8 mouse cellular contexts compared by ENCODE assay signal in the genomic region with DNA sequence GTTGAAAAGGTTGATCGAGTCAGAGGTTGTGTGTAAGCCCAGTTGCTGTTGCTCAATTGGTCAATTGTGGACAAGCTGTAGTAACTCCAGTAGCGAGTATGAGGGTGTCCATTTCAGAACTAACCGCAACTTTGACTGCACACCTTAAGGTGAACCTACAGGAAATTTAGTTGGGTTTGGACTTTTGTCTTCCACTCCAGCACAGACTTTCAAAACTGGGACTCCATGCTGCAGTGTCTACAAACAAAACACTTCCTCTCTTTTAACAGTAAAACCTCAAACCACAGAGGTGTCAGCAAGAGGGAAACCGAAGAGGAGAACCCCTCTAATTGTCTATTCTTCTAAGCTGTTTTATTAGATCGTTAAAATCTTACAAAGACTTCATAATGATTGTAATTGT. TPM values are rescaled to one million over a fixed set of nuclear protein-coding genes. Genes with fewer than 3 reads are reported as not detected.
DNase-seq lines count a peak whose midpoint lies in the region; ATAC-seq and TF ChIP-seq lines count a peak whose summit lies in the region.

No protein-coding gene starts in this region.

- 0 out of 2 replicates have a peak, but pooled peaks cover 10% of the 10 kb centered on the region for H3K4me1 ChIP-seq in lung, embryonic 14.5 days (ENCODE audit: insufficient read depth)
- H3K4me1 ChIP-seq in brown adipose tissue, adult 24 weeks (ENCODE audit: control insufficient read depth, insufficient read depth, insufficient read length, low read length), result peaks cover 28% of the 10 kb centered on the region
- H3K4me1 ChIP-seq in intestine, embryonic 14.5 days (replicated peaks; ENCODE audit: control insufficient read depth, insufficient read depth, low read length), result peaks cover 22% of the 10 kb centered on the region

- no peak for DNase-seq in lung, embryonic 14.5 days
- DNase-seq in lung, postnatal 4 days, result no peak
- DNase-seq in intestine, embryonic 14.5 days (ENCODE audit: low spot score), result no peak
- DNase-seq in natural killer cell, adult 2 months (ENCODE audit: low spot score in 2 of 2), result peak; percentile 30 to 45
- DNase-seq in kidney, adult 11 months, result no peak
- no peak for DNase-seq in frontal cortex, postnatal 36 days (ENCODE audit: low spot score in 2 of 2)
- DNase-seq in cerebellum, adult 11 months, result no peak

- ATAC-seq in lung, embryonic 14.5 days (ENCODE audit: insufficient read depth), result no peak
- ATAC-seq in intestine, embryonic 14.5 days (replicated peaks; ENCODE audit: low FRiP score, low TSS enrichment, low read depth), result no peak

- 37% methylated on average over 5 of the region's 5 CpGs for WGBS in lung, embryonic 14.5 days
- 57% methylated on average over 5 of the region's 5 CpGs for WGBS in intestine, embryonic 14.5 days

- H3K9ac ChIP-seq in lung, embryonic 14.5 days, result peak overlapping the region; percentile 98
- peak overlapping the region; percentile 99 for H3K9ac ChIP-seq in intestine, embryonic 14.5 days (ENCODE audit: low read length)

- H3K9me3 ChIP-seq in lung, embryonic 14.5 days (ENCODE audit: low read depth, low read length), result no peaks in the 10 kb centered on the region
- H3K9me3 ChIP-seq in intestine, embryonic 14.5 days (ENCODE audit: control insufficient read depth, low read length), result no peaks in the 10 kb centered on the region

- peaks cover 9% of the 10 kb centered on the region; the same call in 1 of the 2 replicates for H3K36me3 ChIP-seq in lung, embryonic 14.5 days (ENCODE audit: insufficient read depth)
- peaks cover 11% of the 10 kb centered on the region; the same call in 1 of the 2 replicates for H3K36me3 ChIP-seq in intestine, embryonic 14.5 days (ENCODE audit: control insufficient read depth, insufficient read depth, low read length)

- H3K27me3 ChIP-seq in lung, embryonic 14.5 days (ENCODE audit: insufficient read depth, low read length), result no peaks in the 10 kb centered on the region
- H3K27me3 ChIP-seq in intestine, embryonic 14.5 days (replicated peaks; ENCODE audit: control insufficient read depth, insufficient read depth, low read length), result no peaks in the 10 kb centered on the region

- no peak overlapping the region for H3K27ac ChIP-seq in lung, embryonic 14.5 days (ENCODE audit: low read depth)
- no peak overlapping the region for H3K27ac ChIP-seq in brown adipose tissue, adult 24 weeks (replicated peaks; ENCODE audit: low read depth, low read length)
- no peak overlapping the region for H3K27ac ChIP-seq in intestine, embryonic 14.5 days (ENCODE audit: low read depth)

- H3K4me2 ChIP-seq in lung, embryonic 14.5 days, result peak overlapping the region; percentile 89
- H3K4me2 ChIP-seq in intestine, embryonic 14.5 days (ENCODE audit: low read length), result peak overlapping the region; percentile 82

- H3K4me3 ChIP-seq in lung, embryonic 14.5 days (ENCODE audit: low read depth, low read length), result peak overlapping the region; percentile 98
- peak overlapping the region; percentile 96 for H3K4me3 ChIP-seq in brown adipose tissue, adult 24 weeks (ENCODE audit: insufficient read depth, low read depth, low read length)
- H3K4me3 ChIP-seq in intestine, embryonic 14.5 days (ENCODE audit: low read depth, low read length), result peak overlapping the region; percentile 94

- TF ChIP-seq CTCF in lung, embryonic 14.5 days (IDR thresholded peaks at IDR 0.05; ENCODE audit: low read depth), result no peak

RNA-seq across cellular contexts. Expression of gene H2afy, which starts 2.1 kb away (rescaled TPM):
- 359 and 377 TPM in 2 replicates for polyA plus RNA-seq in lung, embryonic 14.5 days (2014; fragmentation: Nextera tagmentation; extraction: Ambion mirVana)
- polyA plus RNA-seq in brown adipose tissue, adult 24 weeks (2012; ENCODE audit: insufficient read depth, insufficient read length, missing spikeins), result 29.7 and 33.0 TPM in 2 replicates
- 361 and 379 TPM in 2 replicates for polyA plus RNA-seq in intestine, embryonic 14.5 days (2014; fragmentation: Nextera tagmentation; extraction: Ambion mirVana)

RNA-seq across cellular contexts. Expression of gene Tifab, which starts 44.7 kb away (rescaled TPM):
- 0.85 and 1.0 TPM in 2 replicates for polyA plus RNA-seq in lung, embryonic 14.5 days (2014; fragmentation: Nextera tagmentation; extraction: Ambion mirVana)
- polyA plus RNA-seq in brown adipose tissue, adult 24 weeks (2012; ENCODE audit: insufficient read depth, insufficient read length, missing spikeins), result 1.1 and 2.8 TPM in 2 replicates
- 1.6 and 1.8 TPM in 2 replicates for polyA plus RNA-seq in intestine, embryonic 14.5 days (2014; fragmentation: Nextera tagmentation; extraction: Ambion mirVana)

Comparison
In these comparisons a context has a peak if more than half of its experiments do, and no peak if none do; other contexts are left out.
1. DNase-seq: peak in natural killer cell, adult 2 months (2 of 2); none in lung, embryonic 14.5 days (single experiment), lung, postnatal 4 days (0 of 2), intestine, embryonic 14.5 days (single experiment), kidney, adult 11 months (single experiment), frontal cortex, postnatal 36 days (0 of 2) and cerebellum, adult 11 months (single experiment).
2. RNA of gene H2afy, which starts 2.1 kb away (polyA plus RNA-seq): 359 to 377 TPM in lung, embryonic 14.5 days and 361 to 379 TPM in intestine, embryonic 14.5 days; 29.7 to 33.0 TPM in brown adipose tissue, adult 24 weeks; every median in the first group is over 10 times any median in the second.
3. Peak in every context shown above with its lines, with median percentiles within 50 percentile points of each other: H3K4me3 ChIP-seq.